Mouse (Mus musculus): ENCODE measurements at regions not wholly inside any gene's neighbourhood (a gene's known extent, or its start where the extent isn't known, plus 50 kb on each side); places are given as distances from the start of the nearest gene placed in this dataset.

DNA sequence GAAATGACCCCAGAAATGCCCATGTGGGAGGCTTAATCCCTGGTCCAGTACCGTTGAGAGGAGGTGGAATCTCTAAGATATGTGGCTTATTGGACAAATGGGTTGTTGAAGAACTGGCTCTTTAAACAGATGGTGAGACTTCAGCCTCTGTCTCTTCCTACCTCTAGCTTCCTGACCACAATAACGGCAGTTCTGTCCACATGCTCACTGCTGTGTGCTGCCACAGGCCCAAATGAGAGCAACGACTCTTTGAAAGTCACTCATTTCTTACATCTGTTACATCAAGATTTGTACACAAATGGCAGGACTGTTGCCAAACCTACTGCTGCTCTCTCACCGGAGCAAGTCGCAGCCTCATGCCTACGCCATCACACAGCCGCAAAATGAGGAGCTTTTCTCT lies 217.6 kb upstream of the Slc7a11 start:
- H3K9me3 ChIP-seq (replicated peaks; ENCODE audit: control insufficient read depth, low read length): no peaks in the 10 kb centered on the region
- H3K27ac ChIP-seq (ENCODE audit: low read depth, low read length): no peak overlapping the region
- no peaks in the 10 kb centered on the region for H3K36me3 ChIP-seq (ENCODE audit: control insufficient read depth, insufficient read depth, low read length)
- no peak overlapping the region for H3K4me2 ChIP-seq (ENCODE audit: low read length)
- 83% methylated on average over 7 of the region's 7 CpGs for WGBS
- ATAC-seq: no peak
- no peak overlapping the region for H3K4me3 ChIP-seq (ENCODE audit: low read depth, low read length)
- no peak for DNase-seq (ENCODE audit: low spot score)
- no peaks in the 10 kb centered on the region for H3K4me1 ChIP-seq (ENCODE audit: control insufficient read depth, insufficient read depth, low read length)
- no peaks in the 10 kb centered on the region for H3K27me3 ChIP-seq (replicated peaks; ENCODE audit: control insufficient read depth, insufficient read depth, low read length)
- H3K9ac ChIP-seq (ENCODE audit: low read length): no peak overlapping the region

DNA sequence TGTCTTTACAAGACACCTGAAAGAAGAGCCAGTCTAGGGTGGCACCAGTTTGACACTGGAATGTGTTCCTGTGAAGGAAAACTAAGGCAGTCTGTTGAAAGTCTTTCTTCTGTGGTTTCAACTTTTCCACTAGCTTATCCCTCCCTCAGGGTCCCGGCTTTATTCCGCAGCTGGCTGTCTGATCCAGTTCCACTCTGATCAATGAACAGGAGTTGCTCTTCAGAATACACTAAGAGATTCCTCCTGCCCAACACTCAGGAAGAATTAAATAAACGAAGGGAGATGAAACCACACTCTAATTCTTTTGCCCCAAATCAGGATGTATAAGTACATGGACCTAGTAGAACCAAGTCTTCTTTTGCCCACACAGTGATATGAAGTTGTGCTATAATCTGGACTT lies 217.2 kb upstream of the Slc7a11 start:
- Histone ChIP-seq H3K9ac (ENCODE audit: low read length) (no peak overlapping the region), H3K27ac (ENCODE audit: low read depth, low read length) (no peak overlapping the region), H3K4me2 (ENCODE audit: low read length) (no peak overlapping the region), H3K4me3 (ENCODE audit: low read depth, low read length) (no peak overlapping the region), H3K9me3 (replicated peaks; ENCODE audit: control insufficient read depth, low read length) (no peaks in the 10 kb centered on the region), H3K4me1 (ENCODE audit: control insufficient read depth, insufficient read depth, low read length) (no peaks in the 10 kb centered on the region), H3K27me3 (replicated peaks; ENCODE audit: control insufficient read depth, insufficient read depth, low read length) (no peaks in the 10 kb centered on the region), H3K36me3 (ENCODE audit: control insufficient read depth, insufficient read depth, low read length) (no peaks in the 10 kb centered on the region)
- ATAC-seq (no peak), DNase-seq (ENCODE audit: low spot score) (no peak)
- 87% methylated on average over 3 of the region's 3 CpGs for WGBS

DNA sequence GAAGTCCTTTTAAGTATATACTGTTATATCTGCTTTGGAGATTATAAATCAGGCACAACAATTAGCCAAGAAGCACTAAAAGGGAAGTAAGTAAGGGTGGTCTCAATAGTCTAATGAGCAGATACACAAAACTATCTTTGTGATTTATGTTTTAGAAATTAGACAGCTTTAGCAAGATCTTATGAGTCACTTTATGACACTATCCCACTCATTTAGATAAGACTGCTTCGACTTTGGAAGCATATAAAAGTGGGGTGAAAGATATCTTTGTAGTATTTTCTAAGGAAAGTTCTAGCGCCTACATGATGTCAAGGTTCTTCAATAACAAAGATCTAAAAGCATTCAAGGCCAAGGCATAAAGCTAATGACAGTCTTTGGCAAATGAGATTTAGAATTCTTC lies 214.5 kb upstream of the Slc7a11 start:
- no peaks in the 10 kb centered on the region for H3K36me3 ChIP-seq (ENCODE audit: control insufficient read depth, insufficient read depth, low read length)
- H3K27me3 ChIP-seq (replicated peaks; ENCODE audit: control insufficient read depth, insufficient read depth, low read length): no peaks in the 10 kb centered on the region
- no peak overlapping the region for H3K4me2 ChIP-seq (ENCODE audit: low read length)
- no peaks in the 10 kb centered on the region for H3K4me1 ChIP-seq (ENCODE audit: control insufficient read depth, insufficient read depth, low read length)
- WGBS: 78% methylated on average over 2 of the region's 2 CpGs
- ATAC-seq (no peak), DNase-seq (ENCODE audit: low spot score) (no peak)
- no peak overlapping the region for H3K27ac ChIP-seq (ENCODE audit: low read depth, low read length)
- no peak overlapping the region for H3K4me3 ChIP-seq (ENCODE audit: low read depth, low read length)
- no peak overlapping the region for H3K9ac ChIP-seq (ENCODE audit: low read length)
- H3K9me3 ChIP-seq (replicated peaks; ENCODE audit: control insufficient read depth, low read length): no peaks in the 10 kb centered on the region

DNA sequence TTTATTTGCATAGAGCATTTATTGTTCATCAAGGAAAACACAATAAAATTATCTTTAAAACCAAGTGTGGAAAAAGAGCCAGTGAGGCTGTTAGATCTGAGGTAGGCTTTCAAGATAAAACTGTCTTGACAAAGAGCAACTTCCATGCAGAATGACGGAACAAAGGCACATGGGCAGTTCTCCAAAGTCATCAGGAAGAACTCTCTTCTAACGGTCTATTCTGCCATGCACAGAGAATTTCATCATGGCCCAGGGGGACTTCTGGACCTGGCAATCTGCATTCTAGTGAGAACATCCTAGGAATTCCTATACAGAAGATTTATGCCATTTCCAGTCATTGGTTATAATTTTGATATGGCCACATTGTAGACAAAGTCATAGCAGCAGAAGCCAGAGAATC lies 211.0 kb upstream of the Slc7a11 start:
- ATAC-seq: no peak
- no peak for DNase-seq (ENCODE audit: low spot score)

DNA sequence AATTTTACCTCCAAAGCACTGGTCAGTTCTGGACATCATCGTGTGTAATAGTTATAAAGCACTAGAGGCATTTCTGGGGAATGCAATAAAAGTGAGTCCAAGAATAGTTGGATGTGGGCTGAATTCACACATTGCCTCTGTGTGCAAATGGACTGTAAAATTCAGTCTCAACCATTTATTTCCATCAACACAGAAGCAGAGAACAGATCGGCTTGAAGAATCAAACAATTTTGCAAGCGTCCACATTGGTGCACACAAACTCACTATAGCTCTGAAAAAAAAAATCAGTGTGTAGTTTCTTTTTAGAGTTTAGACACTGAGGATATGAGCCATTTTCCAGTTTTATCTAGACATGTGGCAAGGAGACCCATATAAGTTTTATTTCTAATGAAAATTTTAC lies 208.9 kb upstream of the Slc7a11 start:
- 95% methylated on average over 3 of the region's 3 CpGs for WGBS
- Histone ChIP-seq H3K4me2 (ENCODE audit: low read length) (no peak overlapping the region), H3K36me3 (ENCODE audit: control insufficient read depth, insufficient read depth, low read length) (no peaks in the 10 kb centered on the region), H3K4me1 (ENCODE audit: control insufficient read depth, insufficient read depth, low read length) (no peaks in the 10 kb centered on the region), H3K27me3 (replicated peaks; ENCODE audit: control insufficient read depth, insufficient read depth, low read length) (no peaks in the 10 kb centered on the region), H3K4me3 (ENCODE audit: low read depth, low read length) (no peak overlapping the region), H3K9ac (ENCODE audit: low read length) (no peak overlapping the region), H3K27ac (ENCODE audit: low read depth, low read length) (no peak overlapping the region), H3K9me3 (replicated peaks; ENCODE audit: control insufficient read depth, low read length) (no peaks in the 10 kb centered on the region)
- DNase-seq (ENCODE audit: low spot score) (no peak), ATAC-seq (no peak)

More for the DNA sequence above, 211.0 kb upstream of the Slc7a11 start:
- no peaks in the 10 kb centered on the region for H3K36me3 ChIP-seq (ENCODE audit: control insufficient read depth, insufficient read depth, low read length)
- no peak overlapping the region for H3K9ac ChIP-seq (ENCODE audit: low read length)
- no peaks in the 10 kb centered on the region for H3K4me1 ChIP-seq (ENCODE audit: control insufficient read depth, insufficient read depth, low read length)
- 74% methylated on average over 2 of the region's 2 CpGs for WGBS
- H3K27ac ChIP-seq (ENCODE audit: low read depth, low read length): no peak overlapping the region
- no peaks in the 10 kb centered on the region for H3K27me3 ChIP-seq (replicated peaks; ENCODE audit: control insufficient read depth, insufficient read depth, low read length)
- H3K9me3 ChIP-seq (replicated peaks; ENCODE audit: control insufficient read depth, low read length): no peaks in the 10 kb centered on the region
- H3K4me3 ChIP-seq (ENCODE audit: low read depth, low read length): no peak overlapping the region
- no peak overlapping the region for H3K4me2 ChIP-seq (ENCODE audit: low read length)

DNA sequence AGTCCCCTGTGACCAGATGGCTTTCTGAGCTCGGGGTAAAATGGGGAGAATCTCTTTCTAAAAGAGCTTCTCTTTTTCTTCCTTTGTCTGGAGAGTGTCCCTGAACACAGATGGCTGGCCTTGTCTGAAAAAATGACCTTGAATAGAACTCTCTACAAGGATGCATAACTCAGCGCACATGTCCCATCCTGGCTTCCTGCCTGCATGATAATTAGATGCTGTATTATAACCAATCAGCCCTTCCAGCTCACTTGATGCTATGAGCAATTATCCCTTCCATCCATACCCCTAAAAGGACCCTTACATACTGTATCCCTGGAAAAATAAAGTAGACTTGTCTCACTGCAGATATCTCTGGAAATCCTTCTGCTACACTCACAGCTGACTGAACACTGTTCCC lies 199.7 kb upstream of the Slc7a11 start:
- H3K4me3 ChIP-seq (ENCODE audit: low read depth, low read length): no peak overlapping the region
- ATAC-seq (peak; percentile 51), DNase-seq (ENCODE audit: low spot score) (peak; percentile 60)
- no peaks in the 10 kb centered on the region for H3K9me3 ChIP-seq (replicated peaks; ENCODE audit: control insufficient read depth, low read length)
- no peak overlapping the region for H3K9ac ChIP-seq (ENCODE audit: low read length)
- H3K4me1 ChIP-seq (ENCODE audit: control insufficient read depth, insufficient read depth, low read length): peaks cover 4% of the 10 kb centered on the region; the same call in 1 of the 2 replicates
- H3K36me3 ChIP-seq (ENCODE audit: control insufficient read depth, insufficient read depth, low read length): no peaks in the 10 kb centered on the region
- H3K27ac ChIP-seq (ENCODE audit: low read depth, low read length): no peak overlapping the region
- H3K4me2 ChIP-seq (ENCODE audit: low read length): no peak overlapping the region
- 34% methylated on average over 2 of the region's 2 CpGs for WGBS
- H3K27me3 ChIP-seq (replicated peaks; ENCODE audit: control insufficient read depth, insufficient read depth, low read length): 0 out of 2 replicates have a peak, but pooled peaks cover under 1% of the 10 kb centered on the region

DNA sequence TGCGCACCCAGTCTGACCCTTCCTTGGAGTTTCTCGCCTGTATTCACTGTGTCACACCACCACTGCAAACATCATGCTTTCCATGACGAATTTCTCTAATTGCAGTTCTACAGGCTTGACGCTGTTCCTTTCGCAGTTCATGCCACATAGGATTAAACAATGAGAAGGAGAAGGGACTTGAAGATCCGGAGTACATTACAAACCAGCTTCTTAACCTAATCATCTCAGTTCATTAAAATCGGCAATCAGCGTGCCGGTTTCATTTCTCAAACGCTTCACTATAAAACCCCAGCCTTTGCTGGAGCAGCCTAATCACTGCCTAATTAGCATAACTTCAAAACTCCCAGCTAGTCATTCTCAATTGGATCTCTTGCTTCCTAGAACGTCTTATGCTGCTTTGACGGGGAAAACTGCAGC lies 196.5 kb upstream of the Slc7a11 start:
- ATAC-seq (peak; percentile 70), DNase-seq (ENCODE audit: low spot score) (peak; percentile 68)
- Histone ChIP-seq H3K4me2 (ENCODE audit: low read length) (peak overlapping the region; percentile 45), H3K27me3 (replicated peaks; ENCODE audit: control insufficient read depth, insufficient read depth, low read length) (0 out of 2 replicates have a peak, but pooled peaks cover 3% of the 10 kb centered on the region), H3K4me3 (ENCODE audit: low read depth, low read length) (peak overlapping the region; percentile 3; the same call in 1 of the 2 replicates), H3K9me3 (replicated peaks; ENCODE audit: control insufficient read depth, low read length) (no peaks in the 10 kb centered on the region), H3K36me3 (ENCODE audit: control insufficient read depth, insufficient read depth, low read length) (no peaks in the 10 kb centered on the region), H3K27ac (ENCODE audit: low read depth, low read length) (no peak overlapping the region), H3K9ac (ENCODE audit: low read length) (no peak overlapping the region; the same call in 1 of the 2 replicates), H3K4me1 (ENCODE audit: control insufficient read depth, insufficient read depth, low read length) (peaks cover 6% of the 10 kb centered on the region; the same call in 1 of the 2 replicates)
- WGBS: 10% methylated on average over 12 of the region's 12 CpGs

DNA sequence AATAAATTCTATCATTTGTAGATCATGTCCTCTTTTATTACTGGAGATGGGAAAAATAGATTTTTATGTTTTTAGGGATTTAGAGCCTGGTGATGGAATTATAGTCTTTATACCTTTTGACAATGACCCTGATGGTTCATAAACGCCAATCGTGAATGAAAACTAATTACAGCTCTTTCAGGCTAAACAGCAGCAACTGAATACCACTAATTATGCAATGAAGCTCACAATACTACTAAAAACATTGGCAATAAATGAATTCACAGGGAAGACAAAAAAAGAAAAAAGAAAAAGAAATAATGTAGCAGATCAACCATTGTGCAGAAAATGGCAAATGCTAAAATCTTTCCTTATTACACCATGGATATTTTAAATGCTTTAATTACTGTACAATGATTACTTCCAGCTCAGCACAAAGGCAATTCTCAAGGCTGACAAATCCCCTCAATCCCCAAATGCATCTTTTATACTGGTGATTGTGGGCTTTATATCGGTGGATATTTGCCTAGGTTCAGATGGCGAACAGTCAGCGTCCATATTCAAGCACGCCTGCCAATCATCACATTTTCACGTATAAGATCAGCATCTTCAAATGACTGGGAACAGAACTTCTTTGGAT lies 191.2 kb upstream of the Slc7a11 start:
- no peak overlapping the region for H3K4me2 ChIP-seq (ENCODE audit: low read length)
- H3K9me3 ChIP-seq (replicated peaks; ENCODE audit: control insufficient read depth, low read length): no peaks in the 10 kb centered on the region; the same call in 1 of the 2 replicates
- no peak overlapping the region for H3K4me3 ChIP-seq (ENCODE audit: low read depth, low read length)
- 11% methylated on average over 7 of the region's 7 CpGs for WGBS
- no peak overlapping the region for H3K9ac ChIP-seq (ENCODE audit: low read length)
- H3K27ac ChIP-seq (ENCODE audit: low read depth, low read length): no peak overlapping the region
- DNase-seq (ENCODE audit: low spot score): peak; percentile 74
- H3K27me3 ChIP-seq (replicated peaks; ENCODE audit: control insufficient read depth, insufficient read depth, low read length): 0 out of 2 replicates have a peak, but pooled peaks cover 3% of the 10 kb centered on the region
- ATAC-seq: peak; percentile 87
- no peaks in the 10 kb centered on the region for H3K36me3 ChIP-seq (ENCODE audit: control insufficient read depth, insufficient read depth, low read length)
- 0 out of 2 replicates have a peak, but pooled peaks cover 2% of the 10 kb centered on the region for H3K4me1 ChIP-seq (ENCODE audit: control insufficient read depth, insufficient read depth, low read length)

DNA sequence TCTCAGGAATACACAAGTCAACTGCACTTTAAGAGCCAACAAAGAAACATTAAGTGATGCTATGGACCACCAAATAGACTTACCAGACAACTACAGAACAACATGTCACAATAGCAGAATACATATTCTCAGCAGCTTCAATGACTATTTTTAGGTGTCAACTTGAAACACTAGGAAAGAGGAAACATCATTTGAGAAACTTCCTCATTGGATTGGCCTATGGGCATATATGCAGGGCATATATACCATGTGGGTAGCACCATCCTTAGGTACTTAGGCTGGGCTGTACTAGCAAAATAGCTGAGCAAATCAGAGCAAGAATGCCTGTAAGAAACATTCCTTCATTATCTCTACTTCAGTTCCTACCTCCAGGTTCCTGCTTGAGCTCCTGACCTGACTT lies 187.9 kb upstream of the Slc7a11 start:
- Histone ChIP-seq H3K27me3 (replicated peaks; ENCODE audit: control insufficient read depth, insufficient read depth, low read length) (no peaks in the 10 kb centered on the region), H3K4me3 (ENCODE audit: low read depth, low read length) (no peak overlapping the region), H3K27ac (ENCODE audit: low read depth, low read length) (no peak overlapping the region), H3K4me2 (ENCODE audit: low read length) (no peak overlapping the region), H3K36me3 (ENCODE audit: control insufficient read depth, insufficient read depth, low read length) (no peaks in the 10 kb centered on the region), H3K9ac (ENCODE audit: low read length) (no peak overlapping the region), H3K9me3 (replicated peaks; ENCODE audit: control insufficient read depth, low read length) (no peaks in the 10 kb centered on the region; the same call in 1 of the 2 replicates), H3K4me1 (ENCODE audit: control insufficient read depth, insufficient read depth, low read length) (0 out of 2 replicates have a peak, but pooled peaks cover 2% of the 10 kb centered on the region)
- no peak for ATAC-seq
- no peak for DNase-seq (ENCODE audit: low spot score)

Data from forebrain, embryonic 14.5 days (tissue).